Mouse (Mus musculus) embryonic stem cell, embryonic (primary cell): ENCODE data around the gene Rcor2.

Source experiments
- CTCF ChIA-PET, 4 experiments: fragments of 300-600 bp in 2 of 4; fragments of 350-600 bp in 2 of 4; sonication (Branson Sonifier 250); formaldehyde crosslinking; loops; one replicate each; lab custom pipeline; 2022; ENCODE audit warnings: inconsistent platforms in 2 of 4; lab: Charles Lee
- POLR2A ChIA-PET, 4 experiments: fragments of 300-600 bp in 2 of 4; fragments of 350-600 bp in 2 of 4; sonication (Branson Sonifier 250); formaldehyde crosslinking; loops; one replicate each; lab custom pipeline; 2022; ENCODE audit warnings: antibody characterized with exemption in 4 of 4, inconsistent platforms in 1 of 4; lab: Charles Lee

The Rcor2 gene

DNA sequence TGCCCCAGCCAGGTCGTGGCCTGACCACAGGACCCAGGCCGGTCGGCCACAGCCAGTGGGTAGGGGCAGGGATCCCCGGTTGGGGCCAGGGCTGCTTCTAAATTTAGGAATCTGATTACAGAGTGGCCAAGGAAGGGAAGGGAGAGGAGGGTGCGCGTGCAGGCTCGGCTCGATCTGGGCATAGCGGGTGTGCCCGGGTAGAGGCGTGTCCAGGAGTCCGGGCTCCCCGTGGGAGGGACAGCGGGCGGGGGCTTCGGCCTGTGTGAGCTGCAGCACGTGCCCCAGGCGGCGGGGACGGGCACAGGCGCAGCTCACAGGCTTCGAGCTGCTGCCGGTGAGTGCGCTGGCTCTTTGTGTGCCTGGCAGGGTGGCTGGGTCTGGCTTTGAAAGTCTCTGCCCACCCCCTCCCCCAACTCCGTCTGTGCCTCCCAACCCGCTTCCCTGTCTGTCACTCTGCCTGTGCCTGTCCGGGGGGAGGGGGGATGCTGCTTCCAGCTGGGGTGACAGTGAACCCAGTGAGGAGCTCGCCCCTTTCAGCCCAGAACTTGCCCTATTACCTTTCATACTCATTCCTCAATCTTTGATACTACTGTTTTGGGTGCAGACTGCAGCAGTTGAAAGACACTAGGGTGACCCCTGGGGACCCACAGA, at the start of gene Rcor2:
TSS of gene Rcor2 (plus strand) at position 235 of the 651 bp plus-strand sequence.
- CTCF ChIA-PET: interaction anchor here (0.6 to 4.0 kb wide), 15 partner anchors 9 to 169 kb away, joined by 3 to 36 read pairs (median 3); partner anchors contain the start of genes Mark2 (in 2 of the 4), 2700081O15Rik (in 1 of the 4) and Cox8a (in 1 of the 4)
- POLR2A ChIA-PET: interaction anchor here (0.6 to 15.9 kb wide), 54 partner anchors 7 to 1519 kb away, joined by 3 to 339 read pairs (median 7); partner anchors contain the start of genes 2700081O15Rik (in 2 of the 4), Mark2 (in 2 of the 4), Naa40 (in 2 of the 4) and Otub1 (in 2 of the 4)

DNA sequence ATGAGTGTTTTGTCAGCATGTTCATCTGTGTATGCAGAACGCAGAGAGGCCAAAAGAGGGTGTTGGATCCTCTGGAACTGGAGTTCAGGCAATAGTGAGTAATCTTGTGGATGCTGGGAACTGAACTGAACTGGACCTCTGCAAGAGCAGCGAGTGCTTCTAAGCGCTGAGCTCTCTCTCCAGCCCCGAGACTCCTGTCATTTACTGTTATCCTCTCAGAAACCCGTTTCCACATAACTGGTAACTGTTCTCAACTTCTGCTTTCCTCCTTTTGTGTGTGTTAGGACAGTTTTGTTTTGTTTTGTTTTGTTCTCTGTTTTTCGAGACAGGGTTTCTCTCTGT, 49.2 kb upstream of the Rcor2 start:
- CTCF ChIA-PET: interaction anchor here in 3 of 4 experiments (0.5 to 2.9 kb wide), 15 partner anchors 17 to 305 kb away, joined by 3 to 14 read pairs (median 3); partner anchors contain the start of genes 2700081O15Rik (in 2 of the 3) and Rcor2 (in 1 of the 3)
- POLR2A ChIA-PET: interaction anchor here (0.6 to 12.5 kb wide), 94 partner anchors 9 to 1495 kb away, joined by 3 to 171 read pairs (median 4); partner anchors contain the start of genes Otub1 (in 3 of the 4), Naa40 (in 2 of the 4), Stip1 (in 2 of the 4) and 2700081O15Rik (in 1 of the 4)

DNA sequence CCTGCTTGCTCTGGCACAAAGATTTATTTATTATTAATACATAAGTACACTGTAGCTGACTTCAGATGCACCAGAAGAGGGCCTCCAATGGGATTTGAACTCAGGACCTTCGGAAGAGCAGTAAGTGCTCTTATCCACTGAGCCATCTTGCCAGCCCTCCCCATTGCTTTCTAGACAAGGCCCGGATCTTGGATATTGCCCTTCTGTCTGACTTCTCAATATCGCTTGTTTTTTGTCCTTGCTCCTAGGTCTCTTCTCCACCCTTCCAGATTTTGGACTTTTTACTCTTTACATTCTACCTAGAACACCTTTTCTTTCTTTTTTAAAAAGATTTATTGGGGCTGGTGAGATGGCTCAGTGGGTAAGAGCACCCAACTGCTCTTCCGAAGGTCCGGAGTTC, 48.4 kb upstream of the Rcor2 start:
- ChIA-PET POLR2A (interaction anchor here in 3 of 4 experiments (0.7 to 12.5 kb wide), 10 partner anchors 8 to 279 kb away, joined by 3 to 171 read pairs (median 5); partner anchors contain the start of genes Otub1 (in 2 of the 3) and Naa40 (in 1 of the 3)), CTCF (interaction anchor here in 3 of 4 experiments (0.6 to 2.9 kb wide), 3 partner anchors 16 to 1763 kb away, joined by 3 to 14 read pairs (median 3); no protein-coding TSS in a partner anchor)

DNA sequence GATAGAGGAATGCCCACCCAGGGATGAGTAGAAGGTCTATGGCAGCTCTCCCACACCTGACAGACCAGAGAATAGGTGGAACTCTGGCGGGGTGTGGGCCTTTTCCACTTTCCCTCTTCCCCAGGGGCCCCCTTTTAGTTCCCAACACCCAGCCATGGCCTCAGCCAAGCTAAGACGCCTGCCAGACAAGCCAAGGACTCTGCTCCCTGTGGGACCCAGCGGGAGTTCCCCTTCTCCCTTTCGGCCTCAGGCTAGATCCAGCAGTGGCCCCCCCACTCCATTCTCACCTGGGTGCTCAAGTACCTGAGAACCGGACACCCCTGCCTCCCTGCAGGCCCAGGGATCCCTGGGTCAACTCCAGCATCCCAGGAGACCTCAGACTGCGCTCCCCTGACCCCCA, 44.9 kb upstream of the Rcor2 start:
- POLR2A ChIA-PET: interaction anchor here (0.6 to 12.5 kb wide), 46 partner anchors 8 to 850 kb away, joined by 3 to 171 read pairs (median 4); partner anchors contain the start of genes Naa40 (in 2 of the 4), Nudt22 (in 2 of the 4), Otub1 (in 2 of the 4) and Trpt1 (in 2 of the 4)

DNA sequence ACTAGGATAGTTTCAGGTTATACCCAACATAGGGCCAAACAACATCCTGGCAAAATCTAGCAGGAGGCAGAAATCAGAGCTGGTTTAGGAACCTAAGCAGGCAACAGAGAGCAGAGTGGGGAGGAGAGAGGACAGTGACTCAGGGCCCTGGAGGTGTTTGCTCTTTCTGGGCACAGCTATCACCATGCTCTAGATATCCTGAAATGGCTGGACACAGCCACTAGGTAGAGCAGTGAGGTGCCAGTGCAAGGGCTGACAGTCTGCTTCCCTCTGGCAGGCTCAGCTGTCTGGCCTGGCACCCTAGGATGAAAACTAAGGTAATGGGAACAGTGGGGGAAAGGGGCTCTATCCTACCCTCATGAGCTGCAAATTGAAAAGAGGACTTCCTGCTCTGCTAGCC, 43.6 kb upstream of the Rcor2 start:
- POLR2A ChIA-PET: interaction anchor here in 3 of 4 experiments (0.8 to 12.5 kb wide), 21 partner anchors 8 to 195 kb away, joined by 3 to 171 read pairs (median 4); partner anchors contain the start of genes Naa40 (in 2 of the 3), Otub1 (in 1 of the 3) and Rcor2 (in 1 of the 3)
- CTCF ChIA-PET: interaction anchor here in 2 of 4 experiments (0.5 to 1.9 kb wide), 4 partner anchors 12 to 217 kb away, joined by 3 to 9 read pairs (median 4); no protein-coding TSS in a partner anchor

More for the DNA sequence above, 44.9 kb upstream of the Rcor2 start:
- CTCF ChIA-PET: interaction anchor here in 2 of 4 experiments (0.7 to 2.5 kb wide), 6 partner anchors 13 to 215 kb away, joined by 3 to 10 read pairs (median 4); no protein-coding TSS in a partner anchor

GRCm38 (mm10) chr19:7224253-7224652, 42.9 kb upstream of the Rcor2 start:
- CTCF ChIA-PET: interaction anchor here in 3 of 4 experiments (0.5 to 1.9 kb wide), 6 partner anchors 10 to 110 kb away, joined by 3 to 9 read pairs (median 6); no protein-coding TSS in a partner anchor
- POLR2A ChIA-PET: interaction anchor here in 2 of 4 experiments (1.0 to 12.5 kb wide), 19 partner anchors 7 to 166 kb away, joined by 3 to 171 read pairs (median 6); partner anchors contain the start of genes Naa40 (in 2 of the 2), Otub1 (in 2 of the 2) and Rcor2 (in 1 of the 2)

GRCm38 (mm10) chr19:7225096-7225690, 41.9 kb upstream of the Rcor2 start:
- CTCF ChIA-PET: interaction anchor here in 2 of 4 experiments (0.7 to 1.7 kb wide), 2 partner anchors 9 to 10 kb away, joined by 7 to 9 read pairs; no protein-coding TSS in a partner anchor
- POLR2A ChIA-PET: interaction anchor here in 2 of 4 experiments (0.6 to 12.5 kb wide), 11 partner anchors 11 to 163 kb away, joined by 3 to 171 read pairs (median 4); partner anchors contain the start of genes Naa40 (in 2 of the 2), Otub1 (in 2 of the 2) and Rcor2 (in 1 of the 2)

DNA sequence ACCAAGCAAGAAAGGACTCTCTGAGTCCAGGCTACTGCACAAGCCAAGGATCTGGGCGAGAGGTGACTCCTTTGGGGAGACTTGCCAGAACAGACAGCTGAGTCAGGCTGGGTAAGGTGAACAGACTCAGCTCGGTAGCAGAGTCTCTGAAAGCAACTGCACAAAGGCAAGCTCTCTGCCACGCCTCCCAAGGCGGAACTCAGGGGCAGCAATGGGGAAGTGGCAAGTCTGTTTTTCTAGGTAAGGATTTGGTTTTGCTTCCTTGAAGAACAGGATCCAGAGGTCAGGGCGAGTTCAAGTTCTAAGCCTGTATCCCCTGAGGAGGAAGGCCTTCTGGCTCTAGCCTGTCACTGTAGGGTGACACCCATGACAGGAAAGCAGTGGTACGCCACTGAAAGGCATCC, 40.6 kb upstream of the Rcor2 start:
- ChIA-PET CTCF (interaction anchor here in 3 of 4 experiments (0.5 to 1.4 kb wide), 7 partner anchors 9 to 391 kb away, joined by 3 to 7 read pairs (median 3); partner anchors contain the start of genes Cox8a (in 1 of the 3) and Rcor2 (in 1 of the 3)), POLR2A (interaction anchor here in 3 of 4 experiments (0.7 to 1.6 kb wide), 19 partner anchors 8 to 127 kb away, joined by 3 to 9 read pairs (median 3); partner anchors contain the start of genes Cox8a (in 3 of the 3), Rcor2 (in 2 of the 3), Naa40 (in 1 of the 3) and Otub1 (in 1 of the 3))

GRCm38 (mm10) chr19:7234537-7235221, 32.4 kb upstream of the Rcor2 start:
- ChIA-PET CTCF (interaction anchor here (0.6 to 2.3 kb wide), 71 partner anchors 8 to 670 kb away, joined by 3 to 16 read pairs (median 4); partner anchors contain the start of genes 2700081O15Rik (in 2 of the 4), Cox8a (in 2 of the 4), Bad (in 1 of the 4) and Fkbp2 (in 1 of the 4)), POLR2A (interaction anchor here (0.6 to 15.7 kb wide), 39 partner anchors 8 to 1627 kb away, joined by 3 to 339 read pairs (median 4); partner anchors contain the start of genes 2700081O15Rik (in 2 of the 4), Cox8a (in 2 of the 4), Rcor2 (in 2 of the 4) and Macrod1 (in 1 of the 4))

DNA sequence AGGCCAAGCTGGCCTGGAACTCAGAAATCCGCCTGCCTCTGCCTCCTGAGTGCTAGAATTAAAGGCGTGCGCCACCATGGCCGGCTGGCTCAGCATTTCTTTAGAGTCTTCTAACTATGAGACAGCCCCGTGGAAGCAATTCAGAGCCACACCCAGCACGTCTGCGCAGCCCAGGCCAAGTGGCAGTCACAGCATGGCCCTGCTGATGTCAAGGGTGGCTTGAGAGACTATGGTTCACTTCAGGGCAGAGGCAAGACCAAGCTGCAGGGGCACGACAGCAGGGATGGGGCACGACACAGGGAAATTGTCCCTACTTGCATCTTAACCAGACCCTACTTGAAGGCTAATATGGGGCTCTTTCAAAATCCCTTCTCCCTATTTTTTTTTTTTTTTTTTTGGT, 31.7 kb upstream of the Rcor2 start:
- POLR2A ChIA-PET: interaction anchor here (0.6 to 15.7 kb wide), 44 partner anchors 9 to 1626 kb away, joined by 3 to 339 read pairs (median 4); partner anchors contain the start of genes Cox8a (in 3 of the 4), 2700081O15Rik (in 2 of the 4), Rcor2 (in 2 of the 4) and Macrod1 (in 1 of the 4)
- CTCF ChIA-PET: interaction anchor here (0.6 to 2.3 kb wide), 74 partner anchors 8 to 1813 kb away, joined by 3 to 16 read pairs (median 4); partner anchors contain the start of genes 2700081O15Rik (in 2 of the 4), Cox8a (in 2 of the 4), Bad (in 1 of the 4) and Fkbp2 (in 1 of the 4)

DNA sequence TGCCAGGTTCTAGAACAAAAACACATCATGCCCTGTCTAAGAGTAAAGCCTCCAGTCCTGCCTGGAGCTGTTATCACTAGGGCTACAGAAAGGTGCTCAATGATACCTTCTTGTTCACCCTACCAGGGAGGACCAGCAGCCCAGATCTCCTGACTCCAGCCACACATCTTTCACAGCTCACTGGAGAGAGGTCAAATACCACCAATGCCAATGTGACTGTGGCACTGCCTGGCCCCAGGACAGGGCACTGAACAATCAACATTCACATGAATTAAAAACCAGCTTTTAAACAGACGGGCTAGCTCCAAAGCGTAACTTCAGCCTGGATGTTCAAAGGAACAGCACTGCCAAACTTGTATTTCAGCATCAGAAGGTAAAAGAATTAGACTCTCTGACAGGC, 31.1 kb upstream of the Rcor2 start:
- POLR2A ChIA-PET: interaction anchor here in 3 of 4 experiments (0.6 to 15.7 kb wide), 21 partner anchors 9 to 262 kb away, joined by 3 to 339 read pairs (median 5); partner anchors contain the start of genes Cox8a (in 3 of the 3), Rcor2 (in 2 of the 3), Otub1 (in 1 of the 3) and Stip1 (in 1 of the 3)
- CTCF ChIA-PET: interaction anchor here (0.6 to 2.3 kb wide), 14 partner anchors 10 to 256 kb away, joined by 3 to 16 read pairs (median 6); partner anchors contain the start of genes Cox8a (in 1 of the 4) and Fkbp2 (in 1 of the 4)

- ChIA-PET CTCF (interaction anchor here in 2 of 4 experiments (1.5 to 1.6 kb wide), 2 partner anchors 27 to 37 kb away, joined by 3 to 5 read pairs; no protein-coding TSS in a partner anchor), POLR2A (interaction anchor here in 3 of 4 experiments (0.7 to 15.7 kb wide), 13 partner anchors 9 to 179 kb away, joined by 3 to 339 read pairs (median 7); partner anchors contain the start of genes Rcor2 (in 2 of the 3) and Cox8a (in 1 of the 3))
Observed at GRCm38 (mm10) chr19:7236742-7237141, 30.4 kb upstream of the Rcor2 start.

GRCm38 (mm10) chr19:7239574-7239973, 27.6 kb upstream of the Rcor2 start:
- CTCF ChIA-PET: interaction anchor here in 1 of 4 experiments (0.7 kb wide), 1 partner anchor 105 kb away, joined by 3 read pairs; no protein-coding TSS in a partner anchor
- POLR2A ChIA-PET: interaction anchor here in 2 of 4 experiments (1.0 to 15.7 kb wide), 5 partner anchors 20 to 88 kb away, joined by 3 to 339 read pairs (median 171); partner anchors contain the start of genes Cox8a (in 2 of the 2) and Rcor2 (in 2 of the 2)

- ChIA-PET POLR2A (interaction anchor here in 2 of 4 experiments (1.1 to 15.7 kb wide), 12 partner anchors 11 to 127 kb away, joined by 3 to 339 read pairs (median 11); partner anchors contain the start of genes Cox8a (in 2 of the 2), Rcor2 (in 2 of the 2) and Mark2 (in 1 of the 2)), CTCF (interaction anchor here in 1 of 4 experiments (4.0 kb wide), 1 partner anchor 24 kb away, joined by 32 read pairs; no protein-coding TSS in a partner anchor)
Observed at GRCm38 (mm10) chr19:7240291-7240690, 26.8 kb upstream of the Rcor2 start.
